Mouse (Mus musculus): Measurements from ENCODE around the gene Mtfmt. TPM values are rescaled to one million over a fixed set of nuclear protein-coding genes. Genes with fewer than 3 reads are reported as not detected.

Mtfmt gene
- total RNA-seq, 2 experiments from 2014 or later: 5.7 to 6.4 TPM

GRCm38 (mm10) chr9:65491476-65491875 is 55.9 kb downstream of the Mtfmt start:
- intact Hi-C loops (cut with DNase I): no loop called here
- DNase-seq (ENCODE audit: low spot score): no peak

- intact Hi-C loops (cut with DNase I): no loop called here
- no peak for DNase-seq (ENCODE audit: low spot score)
Measured at GRCm38 (mm10) chr9:65492351-65492750, 56.8 kb downstream of the Mtfmt start.

- no peak for DNase-seq (ENCODE audit: low spot score)
- intact Hi-C loops (cut with DNase I): no loop called here
Measured at GRCm38 (mm10) chr9:65492851-65493250, 57.3 kb downstream of the Mtfmt start.

- intact Hi-C loops (cut with DNase I): no loop called here
- DNase-seq (ENCODE audit: low spot score): no peak
Measured at GRCm38 (mm10) chr9:65502146-65502545, 66.6 kb downstream of the Mtfmt start.

Other genes starting within 250 kb of the Mtfmt start
- gene Parp16, start 240.4 kb upstream of the Mtfmt start, total RNA-seq (2021): 1 to 10 TPM; 4.2 TPM
- gene Cilp, start 170.6 kb upstream of the Mtfmt start, total RNA-seq (2021): 1 to 10 TPM; 4.8 to 6.6 TPM
- 100 to 1,000 TPM; 101 to 106 TPM for gene Clpx, start 141.5 kb upstream of the Mtfmt start, total RNA-seq (2021)
- gene Pdcd7, start 89.7 kb upstream of the Mtfmt start, total RNA-seq (2021): 10 to 100 TPM; 11.5 to 12.6 TPM
- under 1 TPM; 0.20 to 0.39 TPM for gene Ubap1l, start 74.7 kb upstream of the Mtfmt start, total RNA-seq (2021)
- gene Kbtbd13, start 44.1 kb upstream of the Mtfmt start, total RNA-seq (2021): 1 to 10 TPM; 2.6 to 3.1 TPM
- gene Rasl12, start 37.3 kb upstream of the Mtfmt start, total RNA-seq (2021): 1 to 10 TPM; 6.4 to 8.8 TPM
- gene Slc51b, start 12.8 kb upstream of the Mtfmt start, total RNA-seq (2021): not detected
- 10 to 100 TPM; 10.6 to 13.1 TPM for gene Spg21, start 25.2 kb downstream of the Mtfmt start, total RNA-seq (2021)
- gene Ankdd1a, start 84.4 kb downstream of the Mtfmt start, total RNA-seq (2021): not detected
- 10 to 100 TPM; 12.9 to 13.2 TPM for gene Plekho2, start 144.3 kb downstream of the Mtfmt start, total RNA-seq (2021)
- gene Pif1, start 151.4 kb downstream of the Mtfmt start, total RNA-seq (2021): not detected
- 10 to 100 TPM; 37.1 to 39.3 TPM for gene Rbpms2, start 193.9 kb downstream of the Mtfmt start, total RNA-seq (2021)
- gene Oaz2, start 232.2 kb downstream of the Mtfmt start, total RNA-seq (2021): 100 to 1,000 TPM; 249 to 259 TPM

Data from heart, postnatal 25 days (tissue).